Mouse (Mus musculus) heart, embryonic 11.5 days (tissue): Measurements from ENCODE around the gene Fhad1. TPM values are rescaled to one million over a fixed set of nuclear protein-coding genes. Genes with fewer than 3 reads are reported as not detected.
A peak's percentile ranks its signal among the peaks of the same experiment; 100 is the strongest.

Experiments
- ATAC-seq: fragments of 200-750 bp; cut with Nextera tagmentation; replicated peaks from 2 replicates; pipeline ENCODE4 v1.8.0; 2017; ENCODE audit warnings: moderate library complexity; ENCODE audit not compliant: insufficient number of reproducible peaks, low FRiP score, low TSS enrichment
- H3K27ac ChIP-seq: fragments of 300-500 bp; sonication (generic); 2 replicates; pipeline ENCODE4 v1.5.1; 2014; ENCODE audit warnings: mild to moderate bottlenecking, low read depth, low read length
- H3K27me3 ChIP-seq: fragments of 300-500 bp; sonication (generic); 2 replicates; pipeline ENCODE4 v1.6.1; 2014; ENCODE audit warnings: mild to moderate bottlenecking, low read length, mixed read lengths; ENCODE audit not compliant: control insufficient read depth, insufficient read depth
- H3K36me3 ChIP-seq: fragments of 300-500 bp; sonication (generic); 2 replicates; pipeline ENCODE4 v1.6.1; 2014; ENCODE audit warnings: mild to moderate bottlenecking, low read length, moderate library complexity, mixed read lengths; ENCODE audit not compliant: control insufficient read depth, insufficient read depth
- H3K4me1 ChIP-seq: fragments of 300-500 bp; sonication (generic); 2 replicates; pipeline ENCODE4 v1.6.1; 2014; ENCODE audit warnings: low read length; ENCODE audit not compliant: control insufficient read depth, insufficient read depth
- H3K4me2 ChIP-seq: fragments of 300-500 bp; sonication (generic); 2 replicates; pipeline ENCODE4 v1.6.1; 2014; ENCODE audit warnings: mild to moderate bottlenecking, moderate library complexity
- H3K4me3 ChIP-seq: fragments of 300-500 bp; sonication (generic); 2 replicates; pipeline ENCODE4 v1.5.1; 2014; ENCODE audit warnings: low read depth, low read length
- H3K9ac ChIP-seq: fragments of 300-500 bp; sonication (generic); 2 replicates; pipeline ENCODE4 v1.6.1; 2014; ENCODE audit warnings: mild to moderate bottlenecking, low read depth, low read length, moderate library complexity
- H3K9me3 ChIP-seq: fragments of 300-500 bp; sonication (generic); replicated peaks from 2 replicates; pipeline ENCODE4 v1.6.1; 2016; ENCODE audit warnings: low read length; ENCODE audit not compliant: control insufficient read depth
- WGBS: fragments of 180-500 bp; shearing (Covaris S2); extraction: QIAGEN DNeasy Blood & Tissue Kit; methylation state at CpG from one replicate; pipeline ENCODE4 v1.1.7; 2014; ENCODE audit not compliant: insufficient replicate concordance; 5-methylcytosine and 5-hydroxymethylcytosine counted together
- polyA plus RNA-seq: library from polyadenylated mRNA; unstranded; fragments of >200 nt; fragmentation: Nextera tagmentation; extraction: Ambion mirVana; gene quantifications from 2 replicates; pipeline ENCODE4 v1.2.1, GENCODE M21; 2014

Gene Fhad1
- polyA plus RNA-seq, 1 experiment from 2014 or later = 3.8 TPM

- no peak for ATAC-seq
- no peak overlapping the region for H3K4me2 ChIP-seq
- no peaks in the 10 kb centered on the region; the same call in 1 of the 2 replicates for H3K9me3 ChIP-seq
- no peaks in the 10 kb centered on the region for H3K4me1 ChIP-seq
- H3K4me3 ChIP-seq = no peak overlapping the region
- no peaks in the 10 kb centered on the region for H3K27me3 ChIP-seq
- no peak overlapping the region for H3K9ac ChIP-seq
- WGBS = 58% methylated on average over 9 of the region's 9 CpGs
- no peak overlapping the region for H3K27ac ChIP-seq
- no peaks in the 10 kb centered on the region for H3K36me3 ChIP-seq
Measured at GRCm38 (mm10) chr4:141977346-141977745, 37.5 kb downstream of the Fhad1 start.

DNA sequence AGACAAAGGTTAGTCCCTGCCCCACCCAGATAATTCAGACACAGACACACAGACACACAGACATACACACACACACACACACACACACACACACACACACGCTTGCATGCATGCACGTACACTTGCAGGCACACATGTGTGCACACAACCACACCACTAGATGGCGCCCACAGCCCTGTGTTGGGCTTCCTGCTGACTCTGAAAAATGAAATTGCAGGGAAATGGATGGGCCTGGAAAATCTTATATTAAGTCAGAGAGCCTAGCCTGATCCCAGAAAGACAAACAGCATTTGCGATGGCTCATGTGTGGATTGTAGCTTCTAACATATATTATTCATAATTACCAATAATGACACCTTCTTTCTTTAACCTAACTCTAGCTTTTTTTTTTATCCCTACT is 38.7 kb downstream of the Fhad1 start:
- Histone ChIP-seq H3K9me3 (peaks cover 4% of the 10 kb centered on the region; the same call in 1 of the 2 replicates), H3K27ac (no peak overlapping the region), H3K36me3 (no peaks in the 10 kb centered on the region), H3K4me2 (no peak overlapping the region), H3K27me3 (no peaks in the 10 kb centered on the region), H3K9ac (no peak overlapping the region), H3K4me3 (no peak overlapping the region), H3K4me1 (no peaks in the 10 kb centered on the region)
- WGBS = 46% methylated on average over 4 of the region's 4 CpGs
- no peak for ATAC-seq

DNA sequence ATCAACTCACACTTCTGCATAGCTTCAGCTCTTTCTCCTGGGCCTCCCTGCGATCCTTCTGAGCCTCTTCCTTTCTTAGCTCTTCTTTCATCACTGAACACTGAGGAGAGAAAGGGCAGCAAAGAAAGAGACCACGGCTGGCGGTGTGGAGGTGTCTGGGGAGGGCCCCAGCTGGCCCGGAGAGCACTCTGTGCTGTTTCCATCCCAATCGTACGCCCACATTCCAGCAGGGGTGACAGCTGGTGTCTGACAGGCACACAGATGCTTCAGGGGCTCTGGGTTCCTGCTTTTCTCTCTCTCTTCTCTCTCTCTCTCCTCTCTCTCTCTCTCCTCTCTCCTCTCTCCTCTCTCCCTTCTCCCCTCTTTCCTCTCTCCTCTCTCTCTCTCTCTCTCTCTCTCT is 50.3 kb downstream of the Fhad1 start:
- Histone ChIP-seq H3K4me2 (peak overlapping the region; percentile 50), H3K27me3 (no peaks in the 10 kb centered on the region), H3K36me3 (no peaks in the 10 kb centered on the region), H3K9me3 (0 out of 2 replicates have a peak, but pooled peaks cover 6% of the 10 kb centered on the region), H3K4me3 (no peak overlapping the region), H3K9ac (peak overlapping the region; percentile 58; the same call in 1 of the 2 replicates), H3K4me1 (peaks cover 14% of the 10 kb centered on the region), H3K27ac (peak overlapping the region; percentile 83)
- ATAC-seq = 0 out of 2 replicates have a peak, but pooled peaks have one; percentile 55
- WGBS = 11% methylated on average over 6 of the region's 6 CpGs

DNA sequence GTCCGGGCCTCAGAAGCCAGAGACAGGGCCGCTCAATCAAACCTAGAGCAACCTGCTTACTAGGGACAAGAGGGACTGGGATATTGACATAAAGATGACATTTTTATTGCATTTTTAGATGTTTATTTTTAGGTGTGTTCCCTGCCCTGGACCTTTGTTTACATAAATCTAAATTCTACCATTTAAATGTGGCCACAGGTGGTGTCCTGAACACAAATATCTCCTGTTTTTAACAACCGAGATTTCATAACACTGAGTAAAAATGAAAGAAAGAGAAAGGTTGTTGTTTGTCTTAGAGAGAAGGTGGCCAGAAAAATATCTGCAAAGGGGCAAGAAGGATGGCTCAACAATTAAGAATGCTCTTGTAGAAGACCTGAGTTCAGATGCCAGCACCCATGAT is 51.0 kb downstream of the Fhad1 start:
- Histone ChIP-seq H3K4me1 (peaks cover 14% of the 10 kb centered on the region), H3K9ac (0 out of 2 replicates have a peak overlapping the region, but pooled peaks have one; percentile 58), H3K27ac (peak overlapping the region; percentile 83), H3K27me3 (no peaks in the 10 kb centered on the region), H3K36me3 (no peaks in the 10 kb centered on the region), H3K4me3 (no peak overlapping the region), H3K4me2 (peak overlapping the region; percentile 50), H3K9me3 (0 out of 2 replicates have a peak, but pooled peaks cover 6% of the 10 kb centered on the region)
- 75% methylated on average over 3 of the region's 3 CpGs for WGBS
- no peak for ATAC-seq

- H3K9ac ChIP-seq = no peak overlapping the region
- H3K4me2 ChIP-seq = peak overlapping the region; percentile 40
- H3K4me1 ChIP-seq = peaks cover 18% of the 10 kb centered on the region
- no peak overlapping the region for H3K4me3 ChIP-seq
- ATAC-seq = no peak
- no peak overlapping the region for H3K27ac ChIP-seq
- WGBS = 10% methylated on average over 23 of the region's 23 CpGs
- H3K27me3 ChIP-seq = no peaks in the 10 kb centered on the region
- 0 out of 2 replicates have a peak, but pooled peaks cover 6% of the 10 kb centered on the region for H3K9me3 ChIP-seq
- no peaks in the 10 kb centered on the region for H3K36me3 ChIP-seq
Measured at GRCm38 (mm10) chr4:141962811-141963685, 51.8 kb downstream of the Fhad1 start.

- H3K4me2 ChIP-seq = no peak overlapping the region
- WGBS = 71% methylated on average over 8 of the region's 8 CpGs
- H3K9me3 ChIP-seq = 0 out of 2 replicates have a peak, but pooled peaks cover 6% of the 10 kb centered on the region
- ATAC-seq = no peak
- H3K4me1 ChIP-seq = peaks cover 20% of the 10 kb centered on the region
- no peaks in the 10 kb centered on the region for H3K36me3 ChIP-seq
- H3K27ac ChIP-seq = no peak overlapping the region
- H3K4me3 ChIP-seq = no peak overlapping the region
- no peak overlapping the region for H3K9ac ChIP-seq
- H3K27me3 ChIP-seq = no peaks in the 10 kb centered on the region
Measured at GRCm38 (mm10) chr4:141960037-141960436, 54.8 kb downstream of the Fhad1 start.

GRCm38 (mm10) chr4:141959615-141960014 is 55.3 kb downstream of the Fhad1 start:
- H3K36me3 ChIP-seq = no peaks in the 10 kb centered on the region
- 77% methylated on average over 4 of the region's 4 CpGs for WGBS

GRCm38 (mm10) chr4:141958614-141959375 is 56.1 kb downstream of the Fhad1 start:
- 55% methylated on average over 7 of the region's 7 CpGs for WGBS
- no peak overlapping the region for H3K4me2 ChIP-seq
- peaks cover 16% of the 10 kb centered on the region for H3K4me1 ChIP-seq
- no peaks in the 10 kb centered on the region for H3K27me3 ChIP-seq
- no peak; the same call in 1 of the 2 replicates for ATAC-seq
- H3K36me3 ChIP-seq = no peaks in the 10 kb centered on the region
- H3K4me3 ChIP-seq = no peak overlapping the region
- H3K27ac ChIP-seq = no peak overlapping the region
- H3K9ac ChIP-seq = no peak overlapping the region; the same call in 1 of the 2 replicates
- 0 out of 2 replicates have a peak, but pooled peaks cover 6% of the 10 kb centered on the region for H3K9me3 ChIP-seq

More at GRCm38 (mm10) chr4:141959615-141960014, 55.3 kb downstream of the Fhad1 start:
- no peak for ATAC-seq
- Histone ChIP-seq H3K4me1 (peaks cover 20% of the 10 kb centered on the region), H3K27ac (no peak overlapping the region), H3K4me3 (no peak overlapping the region), H3K27me3 (no peaks in the 10 kb centered on the region), H3K9me3 (0 out of 2 replicates have a peak, but pooled peaks cover 6% of the 10 kb centered on the region), H3K4me2 (no peak overlapping the region), H3K9ac (no peak overlapping the region)
